Comparison of ENCODE assay signal across 14 mouse cellular contexts in genomic region chr10:56841486-56841885, GRCm38 (mm10).
A peak's percentile ranks its signal among the peaks of the same experiment; 100 is the strongest.
DNase-seq lines count a peak whose midpoint lies in the region; ATAC-seq and TF ChIP-seq lines count a peak whose summit lies in the region.
"Had no signal": no experiment of that assay in that cellular context is flagged by ENCODE, and none has a peak within 500 bp of the region (broad histone marks: within the 10 kb centered on the region; RNA-seq: fewer than 3 reads in every experiment).

No protein-coding gene starts in this region.

- no peaks in the 10 kb centered on the region for H3K36me3 ChIP-seq in midbrain, postnatal 0 days (ENCODE audit: insufficient read depth, low read length)
- H3K36me3 ChIP-seq in midbrain, embryonic 10.5 days: no peaks in the 10 kb centered on the region
- H3K36me3 ChIP-seq: forebrain, embryonic 12.5 days; heart, embryonic 15.5 days had no signal

- H3K4me2 ChIP-seq in midbrain, postnatal 0 days (ENCODE audit: low read depth, low read length, poor library complexity, severe bottlenecking): 0 out of 2 replicates have a peak overlapping the region, but pooled peaks have one; percentile 4
- H3K4me2 ChIP-seq: forebrain, embryonic 12.5 days; heart, embryonic 11.5 days; heart, embryonic 15.5 days; hindbrain, embryonic 14.5 days had no signal

- TF ChIP-seq CTCF in layer of hippocampus, adult 2 months (conservative IDR thresholded peaks at IDR 0.05): no peak
- TF ChIP-seq CTCF in midbrain, postnatal 0 days (IDR thresholded peaks at IDR 0.05): no peak

- H3K27me3 ChIP-seq in midbrain, postnatal 0 days (ENCODE audit: insufficient read depth, low read length): no peaks in the 10 kb centered on the region
- no peaks in the 10 kb centered on the region for H3K27me3 ChIP-seq in midbrain, embryonic 10.5 days (ENCODE audit: low read depth, poor library complexity, severe bottlenecking)
- H3K27me3 ChIP-seq: forebrain, embryonic 12.5 days; heart, embryonic 15.5 days had no signal

- DNase-seq in layer of hippocampus, adult 2 months (ENCODE audit: low spot score in 2 of 2): no peak
- DNase-seq in layer of hippocampus, adult 8-10 months (ENCODE audit: low spot score in 2 of 2): no peak
- no peak for DNase-seq in midbrain, postnatal 0 days (ENCODE audit: low spot score)
- DNase-seq in midbrain, embryonic 10.5 days (ENCODE audit: low spot score): no peak
- DNase-seq in adrenal gland, postnatal 10 days: peak; percentile 27
- peak; percentile 24 to 26 for DNase-seq in adrenal gland, postnatal 36 days
- DNase-seq in spleen, adult 12 weeks (ENCODE audit: low spot score): no peak

- no peak for ATAC-seq in midbrain, postnatal 0 days (ENCODE audit: low FRiP score)
- ATAC-seq in erythroblast, adult 5-6 weeks (replicated peaks; ENCODE audit: low FRiP score, poor library complexity, severe bottlenecking): no peak
- ATAC-seq: forebrain, embryonic 16.5 days had no signal

- WGBS in midbrain, postnatal 0 days: 37% methylated on average over 8 of the region's 8 CpGs
- WGBS in midbrain, embryonic 10.5 days: 58% methylated on average over 8 of the region's 8 CpGs

- H3K27ac ChIP-seq in layer of hippocampus, adult 2 months: peak overlapping the region; percentile 79; the same call in 1 of the 2 replicates
- H3K27ac ChIP-seq in midbrain, postnatal 0 days (ENCODE audit: low read depth, low read length): no peak overlapping the region
- H3K27ac ChIP-seq in midbrain, embryonic 10.5 days (replicated peaks): no peak overlapping the region
- H3K27ac ChIP-seq: forebrain, embryonic 12.5 days; heart, adult 2 months; heart, embryonic 15.5 days; hindbrain, embryonic 14.5 days had no signal

- no peak overlapping the region for H3K9ac ChIP-seq in midbrain, postnatal 0 days (replicated peaks; ENCODE audit: low read length, poor library complexity, severe bottlenecking)
- H3K9ac ChIP-seq: forebrain, embryonic 12.5 days; heart, embryonic 15.5 days; hindbrain, embryonic 14.5 days had no signal

- H3K4me3 ChIP-seq in layer of hippocampus, adult 2 months: no peak overlapping the region
- no peak overlapping the region for H3K4me3 ChIP-seq in midbrain, postnatal 0 days (ENCODE audit: low read depth, low read length)
- H3K4me3 ChIP-seq in midbrain, embryonic 10.5 days: no peak overlapping the region
- H3K4me3 ChIP-seq: forebrain, embryonic 12.5 days; heart, adult 2 months; heart, embryonic 15.5 days had no signal

- H3K9me3 ChIP-seq in midbrain, postnatal 0 days (ENCODE audit: low read length): no peaks in the 10 kb centered on the region
- H3K9me3 ChIP-seq in midbrain, embryonic 10.5 days (replicated peaks): no peaks in the 10 kb centered on the region
- H3K9me3 ChIP-seq: forebrain, embryonic 12.5 days; heart, embryonic 15.5 days had no signal

- no peaks in the 10 kb centered on the region for H3K4me1 ChIP-seq in midbrain, postnatal 0 days (ENCODE audit: insufficient read depth, low read length)
- peaks cover 34% of the 10 kb centered on the region for H3K4me1 ChIP-seq in midbrain, embryonic 10.5 days

Comparison
In these comparisons a context has a peak if more than half of its experiments do, and no peak if none do; other contexts are left out.
1. DNase-seq: peak in adrenal gland, postnatal 10 days (single experiment) and adrenal gland, postnatal 36 days (2 of 2); none in layer of hippocampus, adult 2 months (0 of 2), layer of hippocampus, adult 8-10 months (0 of 2), midbrain, postnatal 0 days (single experiment), midbrain, embryonic 10.5 days (single experiment) and spleen, adult 12 weeks (single experiment).